Mouse (Mus musculus): ENCODE measurements around the gene Foxn3.
A peak's percentile ranks its signal among the peaks of the same experiment; 100 is the strongest.

Gene Foxn3

GRCm38 (mm10) chr12:99349650-99349997 lies 213.8 kb downstream of the Foxn3 start:
- DNase-seq (ENCODE audit: low spot score) = no peak

DNA sequence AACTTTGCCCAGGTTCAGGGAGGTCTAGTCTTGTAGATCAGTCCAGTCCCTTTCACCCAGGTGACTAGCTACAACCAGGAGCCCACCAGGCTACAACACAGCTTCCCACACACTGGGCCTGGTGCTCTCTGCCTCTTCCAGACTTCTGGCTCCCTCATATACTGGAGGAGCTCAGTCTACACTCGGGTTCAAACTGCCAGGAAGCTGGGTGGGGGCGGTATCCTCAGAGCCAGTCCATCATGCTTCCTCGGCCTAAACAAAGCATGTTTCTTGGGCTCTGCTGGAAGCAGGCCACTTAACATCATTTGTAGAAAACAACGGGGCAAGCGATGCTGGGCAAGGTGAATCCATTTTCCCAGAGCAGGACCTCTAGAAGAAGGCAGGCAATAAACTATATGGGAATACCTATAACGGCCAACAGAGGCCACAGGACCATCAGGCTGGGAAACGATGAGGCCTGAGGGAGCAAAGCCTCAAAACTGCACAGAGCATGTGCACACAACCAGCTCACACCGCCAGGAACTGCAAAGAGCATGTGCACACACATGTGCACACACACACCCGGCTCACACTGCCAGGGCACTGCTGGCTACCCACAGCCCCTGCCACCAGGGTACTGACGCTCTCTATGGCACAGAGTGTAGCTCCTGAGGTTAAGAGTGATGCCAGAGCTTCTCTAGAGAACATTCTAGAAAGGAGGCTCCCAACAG lies 214.3 kb downstream of the Foxn3 start:
- no peak for DNase-seq (ENCODE audit: low spot score)

GRCm38 (mm10) chr12:99347512-99347911 lies 215.9 kb downstream of the Foxn3 start:
- no peak for DNase-seq (ENCODE audit: low spot score)

- DNase-seq (ENCODE audit: low spot score) = no peak
Measured at GRCm38 (mm10) chr12:99346982-99347381, 216.4 kb downstream of the Foxn3 start.

DNA sequence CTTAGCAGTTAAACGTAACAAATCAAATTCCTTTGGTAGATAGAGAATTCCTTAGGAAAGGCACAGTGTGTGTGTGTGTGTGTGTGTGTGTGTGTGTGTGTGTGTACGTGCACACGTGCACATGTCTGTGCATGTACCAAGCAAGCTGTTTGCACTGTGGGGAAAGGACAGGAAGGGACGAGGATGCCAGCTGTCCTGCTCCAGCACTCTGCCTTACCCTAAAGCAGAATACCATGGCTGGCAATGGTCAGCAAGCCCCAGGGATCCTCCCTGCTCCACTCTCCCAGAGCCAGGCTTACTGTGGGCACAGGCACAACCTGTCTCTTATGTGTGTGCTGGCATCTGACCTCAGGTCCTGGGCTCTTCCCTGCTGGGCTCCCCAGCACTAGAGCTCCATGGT lies 218.1 kb downstream of the Foxn3 start:
- DNase-seq (ENCODE audit: low spot score) = no peak

DNA sequence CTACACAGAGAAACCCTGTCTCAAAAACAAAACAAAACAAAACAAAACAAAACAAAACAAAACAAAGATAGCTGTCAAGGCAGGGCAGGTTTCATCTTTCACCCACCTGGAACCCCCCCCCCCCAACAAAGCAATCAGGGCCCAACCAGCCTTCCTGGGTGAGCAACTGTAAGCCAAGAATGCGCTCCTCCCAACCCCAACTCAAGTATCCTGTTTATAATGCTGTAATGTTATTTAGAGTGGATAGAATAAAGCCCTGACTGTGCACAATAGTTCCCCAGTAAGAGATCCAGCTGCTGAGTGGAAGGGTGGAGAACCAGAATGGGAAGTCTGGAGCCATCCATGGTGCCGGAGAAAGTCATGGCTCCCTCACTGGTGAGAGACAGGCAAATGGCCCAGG lies 220.0 kb downstream of the Foxn3 start:
- no peak for DNase-seq (ENCODE audit: low spot score)

GRCm38 (mm10) chr12:99342160-99342559 lies 221.2 kb downstream of the Foxn3 start:
- no peak for DNase-seq (ENCODE audit: low spot score)

DNA sequence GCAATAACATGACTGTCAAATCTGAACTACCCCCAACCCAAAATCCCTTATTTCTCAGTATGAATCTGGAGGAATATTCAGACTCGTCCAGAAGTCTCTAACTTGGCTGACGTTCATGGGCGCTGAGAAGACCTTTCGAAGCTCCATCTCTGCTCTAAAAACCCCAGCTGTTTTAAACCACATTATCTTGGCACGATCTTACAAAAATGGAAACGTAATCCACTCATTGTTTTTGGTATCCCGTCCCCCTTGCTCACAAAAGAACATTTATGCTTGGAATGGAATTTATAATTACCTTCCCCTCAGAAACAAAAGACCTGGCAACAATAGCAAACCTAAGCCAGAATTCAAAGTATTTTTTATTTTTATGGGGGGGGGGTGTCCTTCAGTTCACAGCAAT lies 221.6 kb downstream of the Foxn3 start:
- DNase-seq (ENCODE audit: low spot score) = no peak

DNA sequence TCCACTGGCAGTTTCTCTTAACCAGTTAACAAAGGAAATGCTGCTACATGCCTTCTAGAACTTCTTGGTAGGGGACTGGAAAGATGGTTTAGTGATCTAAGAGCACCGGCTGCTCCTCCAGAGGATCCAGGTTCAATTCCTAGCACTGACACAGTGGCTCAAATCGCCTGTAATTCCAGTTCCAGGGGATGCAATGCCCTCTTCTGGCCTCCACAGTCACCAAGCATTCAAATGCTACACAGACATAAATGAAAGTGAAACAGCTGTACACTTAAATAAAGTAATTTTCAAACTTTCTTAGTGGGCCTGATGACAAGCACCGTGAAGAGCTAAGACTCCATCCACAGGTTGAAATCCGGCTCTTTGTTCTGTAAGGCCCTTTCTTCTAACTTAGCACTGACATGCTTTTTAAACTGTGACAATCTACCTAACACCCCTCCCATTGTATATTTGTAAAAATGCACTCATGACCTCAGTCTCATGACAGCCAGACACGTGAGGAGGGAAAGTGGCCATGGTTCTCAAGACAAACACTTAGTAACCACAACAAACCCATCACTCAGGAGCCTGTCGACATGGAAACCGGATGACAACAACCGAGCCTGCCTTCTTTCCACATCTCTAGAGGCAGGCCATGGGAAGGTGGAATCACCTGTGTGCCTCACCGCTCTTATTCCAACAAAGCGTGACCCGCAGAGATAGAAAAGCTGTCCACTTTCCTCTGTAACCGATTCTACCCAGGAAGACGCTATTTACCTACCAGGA lies 222.8 kb downstream of the Foxn3 start:
- no peak for DNase-seq (ENCODE audit: low spot score)

DNA sequence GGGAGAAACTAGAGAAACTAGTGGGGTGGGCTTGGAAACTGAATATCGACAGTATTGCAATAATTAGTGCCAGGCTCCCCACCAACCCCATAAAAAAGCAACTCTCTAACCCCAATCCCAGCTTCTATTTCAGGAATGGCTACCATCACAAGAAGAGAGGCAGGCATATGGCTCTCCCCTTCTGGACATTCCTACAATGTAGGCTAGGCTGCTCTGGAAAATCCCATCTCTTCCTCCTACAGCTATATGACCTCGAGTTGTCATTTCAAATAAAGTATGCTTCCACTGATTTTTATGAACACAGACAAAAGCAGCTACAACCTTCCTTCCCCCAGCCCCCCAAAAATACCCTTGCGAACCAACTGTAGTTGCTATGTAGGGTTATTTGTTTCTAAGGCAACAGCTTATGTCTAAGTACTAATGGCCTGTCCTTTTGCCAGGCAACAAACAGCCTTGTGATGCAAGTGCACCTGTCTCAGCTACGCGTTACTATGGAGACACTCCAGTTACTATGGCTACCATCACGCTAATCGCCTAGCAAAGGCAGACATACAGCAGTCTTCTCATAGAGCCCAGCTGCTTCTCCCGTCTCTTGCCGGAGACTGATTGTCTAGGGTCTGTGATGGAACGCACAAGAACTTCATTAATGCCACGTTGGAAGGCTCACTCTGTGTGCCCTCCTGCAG lies 223.6 kb downstream of the Foxn3 start:
- DNase-seq (ENCODE audit: low spot score) = no peak

DNA sequence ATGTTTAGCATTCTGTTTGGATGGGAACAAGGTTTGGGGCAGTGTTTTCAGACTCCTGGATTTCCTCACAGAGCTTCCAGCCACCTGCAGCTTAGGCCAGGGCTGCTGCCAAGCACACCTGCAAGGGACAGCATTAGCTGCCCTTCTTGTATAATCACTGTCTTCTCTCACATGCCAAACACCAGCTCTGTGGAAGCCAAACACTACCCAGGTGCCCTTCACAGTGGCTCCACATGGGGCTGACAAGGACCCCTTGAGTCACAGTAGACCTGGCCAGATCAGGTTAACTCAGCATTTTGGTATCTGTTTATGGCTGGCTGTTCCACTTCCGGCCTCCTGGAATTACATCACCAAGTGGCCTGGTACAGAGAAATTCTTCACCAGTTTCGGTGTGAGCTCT lies 224.6 kb downstream of the Foxn3 start:
- DNase-seq (ENCODE audit: low spot score) = no peak

DNA sequence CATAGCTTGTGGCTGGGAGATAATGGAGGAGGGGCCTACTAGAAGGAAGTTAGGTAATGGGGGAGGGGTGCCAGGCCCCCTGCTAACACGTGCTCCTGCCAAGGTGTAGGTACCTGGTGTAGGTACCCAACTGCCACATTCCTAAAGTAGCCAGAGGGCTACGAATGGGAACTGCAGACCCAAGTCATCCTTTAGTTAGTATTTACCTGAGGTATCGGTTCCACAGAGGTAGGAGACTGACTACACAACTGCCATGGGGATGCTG lies 226.3 kb downstream of the Foxn3 start:
- DNase-seq (ENCODE audit: low spot score) = no peak

DNA sequence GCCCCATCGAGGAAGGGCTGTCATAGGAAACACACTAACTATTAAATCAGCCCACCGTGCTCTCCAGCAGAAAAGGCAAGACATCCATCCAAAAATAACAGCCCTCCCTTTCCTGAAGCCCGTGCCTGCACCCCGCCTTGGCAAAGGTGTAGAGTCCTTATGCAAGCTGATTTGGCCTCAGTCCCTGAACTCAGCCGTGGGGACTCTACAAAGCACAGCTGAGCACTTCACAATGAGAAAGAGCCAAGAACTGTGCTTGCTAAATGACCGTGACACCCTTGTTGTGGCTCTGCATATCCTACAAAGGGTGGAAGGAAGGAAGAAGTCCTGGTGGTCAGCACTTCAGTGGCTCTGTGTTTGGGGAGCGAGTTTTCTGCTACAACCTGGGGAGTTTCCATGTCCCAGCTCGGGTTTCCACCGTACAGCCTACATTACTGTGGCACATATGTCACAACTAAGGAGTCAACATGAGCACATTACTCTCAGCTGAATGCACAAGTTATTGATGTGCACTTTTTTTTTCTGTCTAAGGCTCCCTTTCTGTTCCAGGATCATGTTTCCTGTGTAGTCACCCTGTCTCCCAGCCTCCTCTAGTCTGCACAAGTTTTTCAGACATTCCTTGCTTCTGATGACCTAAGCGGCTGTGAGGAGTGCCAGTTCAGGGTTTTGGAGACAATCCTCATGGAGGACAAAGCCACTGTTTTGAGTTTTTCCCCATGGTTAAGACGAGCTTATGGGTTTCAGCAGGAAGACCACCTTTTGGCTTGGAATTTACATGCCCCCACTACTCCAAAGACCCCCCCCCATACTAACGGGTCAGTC lies 226.8 kb downstream of the Foxn3 start:
- DNase-seq (ENCODE audit: low spot score) = peak; percentile 53

- no peak for DNase-seq (ENCODE audit: low spot score)
Measured at GRCm38 (mm10) chr12:99335628-99336027, 227.8 kb downstream of the Foxn3 start.

- no peak for DNase-seq (ENCODE audit: low spot score)
Measured at GRCm38 (mm10) chr12:99334026-99334425, 229.4 kb downstream of the Foxn3 start.

DNA sequence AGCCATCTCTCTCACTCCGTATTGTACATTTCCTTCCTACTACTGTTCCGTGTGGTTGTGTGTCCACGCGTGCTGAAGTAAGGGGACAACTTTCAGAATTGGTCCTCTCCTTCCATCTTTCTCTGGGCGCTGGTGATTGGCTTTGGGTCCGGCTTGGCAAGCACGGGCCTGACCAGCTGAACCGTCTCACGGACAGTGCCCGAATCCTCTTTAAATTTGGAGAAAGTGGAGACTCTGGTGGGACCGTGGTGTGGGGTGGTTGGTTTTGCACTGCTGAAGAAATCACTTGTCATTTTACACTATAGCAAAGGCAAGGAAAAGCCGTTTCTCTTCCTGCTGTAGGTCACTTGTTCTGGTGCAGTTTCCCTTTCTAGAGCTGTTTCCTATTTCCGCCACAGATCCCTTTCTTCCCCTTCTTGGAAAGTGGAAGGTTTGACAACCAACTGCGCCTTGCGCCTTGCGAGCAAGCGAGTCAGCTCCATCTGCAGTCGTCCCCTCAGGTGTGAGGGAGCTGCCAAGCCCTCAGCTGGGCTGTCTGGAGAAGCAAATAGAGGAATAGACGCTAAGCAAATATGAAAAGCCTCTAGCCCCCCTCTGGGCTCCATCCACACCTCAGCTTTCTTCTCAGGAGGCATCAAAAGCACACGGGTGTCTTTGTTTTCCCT lies 229.9 kb downstream of the Foxn3 start:
- no peak for DNase-seq (ENCODE audit: low spot score)

GRCm38 (mm10) chr12:99332144-99332807 lies 231.1 kb downstream of the Foxn3 start:
- DNase-seq (ENCODE audit: low spot score) = no peak

DNA sequence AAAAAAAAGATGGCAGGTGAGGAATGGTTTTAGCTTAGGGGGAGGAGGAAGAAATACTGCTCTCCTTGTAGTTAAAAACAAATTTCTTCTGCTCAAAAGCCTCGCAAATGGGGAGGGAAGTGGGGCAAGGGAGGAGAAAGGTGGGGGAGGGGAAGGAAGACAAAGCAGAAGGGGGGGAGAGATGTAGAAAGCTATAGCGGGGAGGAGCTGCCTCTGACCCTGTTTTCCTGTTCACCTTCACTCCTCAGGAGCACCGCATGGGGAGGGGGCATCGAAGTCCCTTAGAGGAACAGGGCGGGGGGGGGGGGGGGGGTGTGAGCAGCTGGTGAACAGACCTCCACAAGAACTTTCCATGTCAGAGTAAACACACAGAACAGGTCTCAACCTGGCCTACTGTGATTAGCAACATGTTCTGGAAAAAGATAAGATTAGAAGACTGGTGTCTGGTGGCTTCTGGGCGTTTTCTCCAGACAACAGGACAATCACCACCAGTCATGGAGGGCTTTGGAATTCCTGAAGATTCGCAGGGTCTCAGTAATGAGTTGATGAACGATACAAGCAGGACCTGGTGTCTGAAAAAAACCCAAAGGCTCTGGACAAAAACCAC lies 231.9 kb downstream of the Foxn3 start:
- no peak for DNase-seq (ENCODE audit: low spot score)

DNA sequence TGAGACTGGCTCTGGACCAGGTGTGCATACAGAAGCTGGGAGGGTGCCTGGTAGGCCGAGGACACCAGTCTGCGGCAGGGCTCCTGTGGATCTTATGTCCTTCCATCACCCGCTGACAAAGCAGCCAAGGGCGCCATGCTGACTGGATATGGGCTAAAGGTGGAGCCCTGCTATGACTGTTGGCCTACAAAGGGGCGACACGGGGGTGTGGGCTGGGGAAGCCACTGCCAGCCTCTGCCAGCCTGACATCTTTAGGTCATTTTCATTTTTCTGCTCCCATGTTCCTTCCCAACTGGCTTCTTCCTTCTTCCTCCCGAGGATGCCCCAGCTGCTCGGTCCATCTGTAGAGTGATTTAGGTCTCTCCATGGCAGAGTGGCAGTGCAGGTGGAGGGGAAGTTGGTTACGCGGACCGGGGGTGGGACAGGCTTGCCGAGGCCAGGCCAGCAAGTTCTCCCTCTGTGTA lies 232.5 kb downstream of the Foxn3 start:
- DNase-seq (ENCODE audit: low spot score) = no peak

DNA sequence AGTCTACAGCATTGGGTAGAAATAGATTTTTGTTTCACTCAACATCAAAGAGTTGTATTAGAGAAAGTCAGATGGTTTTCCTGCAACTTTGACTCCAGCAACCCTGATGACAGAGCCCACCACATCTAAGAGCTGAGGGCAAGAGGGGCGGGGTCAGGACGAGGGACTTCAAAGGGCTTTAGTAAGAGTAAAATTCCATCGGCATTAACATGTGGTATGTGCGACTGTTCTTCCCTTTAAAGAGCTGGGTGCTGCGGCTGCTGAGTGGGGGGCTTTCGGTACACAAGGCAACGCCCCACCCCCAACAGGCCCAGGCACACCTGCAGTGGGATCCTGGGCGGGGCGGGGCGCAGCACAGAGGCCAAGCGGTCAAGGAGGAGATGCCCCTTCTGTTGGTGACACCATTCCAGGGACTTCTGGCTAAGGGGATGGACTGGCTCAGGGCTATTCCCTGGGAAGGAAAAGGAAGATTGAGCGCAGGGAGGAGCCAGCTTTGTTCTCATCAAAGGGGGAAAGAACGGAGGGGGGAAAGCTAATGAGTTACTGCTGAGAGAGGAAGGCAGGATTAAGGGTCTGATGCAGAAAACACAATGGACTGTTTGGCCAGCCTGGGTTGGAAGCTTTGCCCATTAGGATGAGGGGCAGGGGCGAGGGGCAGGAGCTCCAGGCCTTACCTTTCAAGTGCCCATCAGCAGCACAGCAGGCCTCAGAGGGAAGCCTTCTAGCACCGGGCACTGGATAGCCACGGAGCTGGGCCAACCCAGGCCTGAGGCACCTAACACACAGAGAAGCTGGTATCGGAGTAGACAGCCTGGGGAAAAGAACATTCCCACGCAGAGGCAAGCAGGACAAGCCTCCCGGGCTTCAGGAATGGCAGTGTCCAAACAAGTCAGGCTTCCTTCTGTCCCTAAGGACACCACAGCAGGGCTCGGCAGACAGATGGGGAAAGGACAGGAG lies 233.8 kb downstream of the Foxn3 start:
- no peak for DNase-seq (ENCODE audit: low spot score)
